Mouse (Mus musculus): Measurements from ENCODE around the gene Prkcb. TPM values are rescaled to one million over a fixed set of nuclear protein-coding genes. Genes with fewer than 3 reads are reported as not detected.

Gene Prkcb
- polyA plus RNA-seq, 1 experiment from 2014 or later, result 119 TPM

- H3K36me3 ChIP-seq, result no peaks in the 10 kb centered on the region
- WGBS, result 37% methylated on average over 7 of the region's 7 CpGs
- no peaks in the 10 kb centered on the region for H3K27me3 ChIP-seq
- ATAC-seq (ENCODE audit: low FRiP score, low read depth), result no peak
- H3K27ac ChIP-seq (replicated peaks), result no peak overlapping the region
- H3K4me3 ChIP-seq, result no peak overlapping the region
- no peaks in the 10 kb centered on the region for H3K9me3 ChIP-seq
- H3K4me1 ChIP-seq (replicated peaks), result 0 out of 2 replicates have a peak, but pooled peaks cover 3% of the 10 kb centered on the region
- H3K9ac ChIP-seq, result no peak overlapping the region
- H3K4me2 ChIP-seq, result no peak overlapping the region
Observed at GRCm38 (mm10) chr7:122520850-122521638, 232.5 kb downstream of the Prkcb start.

GRCm38 (mm10) chr7:122528201-122528600, 239.7 kb downstream of the Prkcb start:
- WGBS, result 95% methylated on average over 11 of the region's 11 CpGs
- no peak overlapping the region for H3K9ac ChIP-seq
- H3K4me3 ChIP-seq, result no peak overlapping the region
- no peaks in the 10 kb centered on the region for H3K27me3 ChIP-seq
- no peak overlapping the region for H3K4me2 ChIP-seq
- no peak overlapping the region for H3K27ac ChIP-seq (replicated peaks)
- no peaks in the 10 kb centered on the region for H3K36me3 ChIP-seq
- no peaks in the 10 kb centered on the region for H3K4me1 ChIP-seq (replicated peaks)
- ATAC-seq (ENCODE audit: low FRiP score, low read depth), result no peak
- no peaks in the 10 kb centered on the region for H3K9me3 ChIP-seq

- Histone ChIP-seq H3K9ac (no peak overlapping the region), H3K36me3 (no peaks in the 10 kb centered on the region), H3K4me2 (no peak overlapping the region)
Observed at GRCm38 (mm10) chr7:122528646-122529045, 240.1 kb downstream of the Prkcb start.

GRCm38 (mm10) chr7:122533566-122534360, 245.2 kb downstream of the Prkcb start:
- no peak overlapping the region for H3K4me2 ChIP-seq
- H3K4me1 ChIP-seq (replicated peaks), result no peaks in the 10 kb centered on the region
- H3K9ac ChIP-seq, result no peak overlapping the region
- no peak overlapping the region for H3K4me3 ChIP-seq
- WGBS, result 91% methylated on average over 9 of the region's 9 CpGs
- H3K9me3 ChIP-seq, result no peaks in the 10 kb centered on the region
- H3K27me3 ChIP-seq, result no peaks in the 10 kb centered on the region
- no peak for ATAC-seq (ENCODE audit: low FRiP score, low read depth)
- no peaks in the 10 kb centered on the region for H3K36me3 ChIP-seq
- H3K27ac ChIP-seq (replicated peaks), result no peak overlapping the region

More at GRCm38 (mm10) chr7:122528646-122529045, 240.1 kb downstream of the Prkcb start:
- H3K4me1 ChIP-seq (replicated peaks), result no peaks in the 10 kb centered on the region
- no peak overlapping the region for H3K4me3 ChIP-seq
- 94% methylated on average over 5 of the region's 5 CpGs for WGBS
- H3K27me3 ChIP-seq, result no peaks in the 10 kb centered on the region
- H3K27ac ChIP-seq (replicated peaks), result no peak overlapping the region
- no peak for ATAC-seq (ENCODE audit: low FRiP score, low read depth)
- no peaks in the 10 kb centered on the region for H3K9me3 ChIP-seq

- H3K9me3 ChIP-seq, result no peaks in the 10 kb centered on the region
- H3K27ac ChIP-seq (replicated peaks), result no peak overlapping the region
- H3K36me3 ChIP-seq, result no peaks in the 10 kb centered on the region
- no peak overlapping the region for H3K9ac ChIP-seq
- H3K4me1 ChIP-seq (replicated peaks), result peaks cover 8% of the 10 kb centered on the region
- no peak overlapping the region for H3K4me3 ChIP-seq
- no peak overlapping the region for H3K4me2 ChIP-seq
- 89% methylated on average over 3 of the region's 3 CpGs for WGBS
- ATAC-seq (ENCODE audit: low FRiP score, low read depth), result no peak
- no peaks in the 10 kb centered on the region for H3K27me3 ChIP-seq
Observed at GRCm38 (mm10) chr7:122544616-122545015, 256.1 kb downstream of the Prkcb start.

GRCm38 (mm10) chr7:122556575-122557140, 268.1 kb downstream of the Prkcb start:
- Histone ChIP-seq H3K4me2 (no peak overlapping the region), H3K9ac (no peak overlapping the region), H3K4me3 (no peak overlapping the region), H3K27me3 (no peaks in the 10 kb centered on the region), H3K27ac (replicated peaks) (peak overlapping the region; percentile 44), H3K9me3 (no peaks in the 10 kb centered on the region), H3K36me3 (no peaks in the 10 kb centered on the region), H3K4me1 (replicated peaks) (peaks cover 22% of the 10 kb centered on the region)
- WGBS, result 25% methylated on average over 6 of the region's 6 CpGs
- no peak for ATAC-seq (ENCODE audit: low FRiP score, low read depth)

- no peak overlapping the region for H3K4me3 ChIP-seq
- H3K4me1 ChIP-seq (replicated peaks), result peaks cover 22% of the 10 kb centered on the region
- H3K36me3 ChIP-seq, result no peaks in the 10 kb centered on the region
- H3K27ac ChIP-seq (replicated peaks), result no peak overlapping the region; the same call in 1 of the 2 replicates
- H3K9ac ChIP-seq, result no peak overlapping the region
- ATAC-seq (ENCODE audit: low FRiP score, low read depth), result no peak
- H3K9me3 ChIP-seq, result no peaks in the 10 kb centered on the region
- no peaks in the 10 kb centered on the region for H3K27me3 ChIP-seq
- no peak overlapping the region for H3K4me2 ChIP-seq
- WGBS, result 39% methylated on average over 7 of the region's 7 CpGs
Observed at GRCm38 (mm10) chr7:122558085-122558811, 269.7 kb downstream of the Prkcb start.

- 28% methylated on average over 6 of the region's 6 CpGs for WGBS
- ATAC-seq (ENCODE audit: low FRiP score, low read depth), result no peak
- H3K27ac ChIP-seq (replicated peaks), result no peak overlapping the region
Observed at GRCm38 (mm10) chr7:122558912-122559311, 270.4 kb downstream of the Prkcb start.

GRCm38 (mm10) chr7:122562586-122562985, 274.0 kb downstream of the Prkcb start:
- no peak for ATAC-seq (ENCODE audit: low FRiP score, low read depth)
- Histone ChIP-seq H3K27ac (replicated peaks) (no peak overlapping the region), H3K4me3 (no peak overlapping the region), H3K27me3 (no peaks in the 10 kb centered on the region), H3K9me3 (no peaks in the 10 kb centered on the region), H3K4me1 (replicated peaks) (peaks cover 11% of the 10 kb centered on the region), H3K36me3 (no peaks in the 10 kb centered on the region), H3K9ac (no peak overlapping the region), H3K4me2 (no peak overlapping the region)
- 72% methylated on average over 5 of the region's 5 CpGs for WGBS

More at GRCm38 (mm10) chr7:122558912-122559311, 270.4 kb downstream of the Prkcb start:
- H3K36me3 ChIP-seq, result no peaks in the 10 kb centered on the region
- H3K4me3 ChIP-seq, result no peak overlapping the region
- no peak overlapping the region for H3K4me2 ChIP-seq
- H3K27me3 ChIP-seq, result no peaks in the 10 kb centered on the region
- no peak overlapping the region for H3K9ac ChIP-seq
- no peaks in the 10 kb centered on the region for H3K9me3 ChIP-seq
- peaks cover 22% of the 10 kb centered on the region for H3K4me1 ChIP-seq (replicated peaks)

GRCm38 (mm10) chr7:122565371-122565770, 276.8 kb downstream of the Prkcb start:
- ATAC-seq (ENCODE audit: low FRiP score, low read depth), result no peak
- 75% methylated on average over 1 of the region's 1 CpGs for WGBS

GRCm38 (mm10) chr7:122566011-122566410, 277.5 kb downstream of the Prkcb start:
- ATAC-seq (ENCODE audit: low FRiP score, low read depth), result no peak
- no peaks in the 10 kb centered on the region for H3K36me3 ChIP-seq

More at GRCm38 (mm10) chr7:122565371-122565770, 276.8 kb downstream of the Prkcb start:
- Histone ChIP-seq H3K4me1 (replicated peaks) (no peaks in the 10 kb centered on the region), H3K4me2 (no peak overlapping the region), H3K36me3 (no peaks in the 10 kb centered on the region), H3K27ac (replicated peaks) (no peak overlapping the region), H3K27me3 (no peaks in the 10 kb centered on the region), H3K9me3 (no peaks in the 10 kb centered on the region), H3K9ac (no peak overlapping the region), H3K4me3 (no peak overlapping the region)

More at GRCm38 (mm10) chr7:122566011-122566410, 277.5 kb downstream of the Prkcb start:
- Histone ChIP-seq H3K9me3 (no peaks in the 10 kb centered on the region), H3K4me3 (no peak overlapping the region), H3K27ac (replicated peaks) (no peak overlapping the region), H3K9ac (no peak overlapping the region), H3K4me2 (no peak overlapping the region), H3K4me1 (replicated peaks) (no peaks in the 10 kb centered on the region), H3K27me3 (no peaks in the 10 kb centered on the region)
- WGBS, result 52% methylated on average over 7 of the region's 7 CpGs
